Mouse (Mus musculus) adrenal gland, postnatal 25 days (tissue): ENCODE measurements around the gene Zfp711. TPM values are rescaled to one million over a fixed set of nuclear protein-coding genes. Genes with fewer than 3 reads are reported as not detected.

Experiments used
- DNase-seq: peaks from one replicate; pipeline ENCODE4 v3.0.0; 2021; ENCODE audit warnings: mixed read lengths
- long read RNA-seq: library from polyadenylated mRNA; stranded (forward); transcript quantifications from one replicate; pipeline ENCODE4 v2.0.0, GENCODE M21; 2021
- total RNA-seq: library from RNA; stranded (reverse); gene quantifications from 2 replicates; pipeline ENCODE4 v1.2.3, GENCODE M21; 2021

Zfp711 gene
- 0.49 TPM in 1 of 2 replicates, not detected in the other for total RNA-seq
- long read RNA-seq, result 0 reads

DNA sequence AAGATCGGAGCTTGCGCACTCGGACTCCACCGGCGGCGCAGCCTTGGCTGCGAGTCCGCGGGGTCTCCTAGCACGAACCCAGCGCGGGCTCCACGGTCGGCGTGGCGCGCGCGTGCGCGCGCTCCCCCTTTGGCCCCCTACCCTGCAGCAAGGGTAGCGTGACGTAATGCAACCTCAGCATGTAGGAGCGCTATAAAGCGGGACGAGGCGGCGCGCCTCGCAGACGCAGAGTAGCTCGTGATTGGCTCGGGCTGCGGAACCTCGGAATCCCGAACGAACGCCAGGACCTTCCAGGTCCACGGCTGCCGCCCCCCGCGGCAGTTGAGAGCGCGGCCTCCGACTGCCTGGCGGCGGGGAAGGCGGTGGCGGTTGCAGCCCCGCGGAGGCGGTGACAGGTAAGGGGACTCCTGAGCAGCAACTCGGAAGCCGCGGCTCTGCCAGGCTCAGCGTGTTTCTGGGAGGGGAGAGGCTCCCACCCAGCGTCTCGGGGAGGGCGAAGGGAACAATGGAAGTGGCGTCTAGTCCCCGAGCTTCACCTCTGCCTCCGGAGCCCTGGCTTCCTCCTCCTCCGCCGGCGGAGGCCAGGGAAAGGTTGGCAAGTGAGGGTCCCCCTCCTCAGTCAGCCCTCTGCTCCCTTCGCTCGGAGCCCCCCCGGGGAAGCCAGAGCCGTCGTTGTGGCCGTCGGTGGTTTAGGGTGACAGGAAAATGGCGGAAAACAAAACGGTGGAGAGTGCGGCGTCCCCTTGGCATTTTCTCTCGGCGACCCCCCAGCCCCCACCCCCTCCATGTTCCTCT lies at the start of gene Zfp711:
TSS of gene Zfp711 (plus strand) at position 16 of the 795 bp plus-strand sequence.
- peak; percentile 20 for DNase-seq

- peak; percentile 5 for DNase-seq
These were observed 32.6 kb upstream of the Zfp711 start for GRCm38 (mm10) chrX:112567716-112568115.

DNA sequence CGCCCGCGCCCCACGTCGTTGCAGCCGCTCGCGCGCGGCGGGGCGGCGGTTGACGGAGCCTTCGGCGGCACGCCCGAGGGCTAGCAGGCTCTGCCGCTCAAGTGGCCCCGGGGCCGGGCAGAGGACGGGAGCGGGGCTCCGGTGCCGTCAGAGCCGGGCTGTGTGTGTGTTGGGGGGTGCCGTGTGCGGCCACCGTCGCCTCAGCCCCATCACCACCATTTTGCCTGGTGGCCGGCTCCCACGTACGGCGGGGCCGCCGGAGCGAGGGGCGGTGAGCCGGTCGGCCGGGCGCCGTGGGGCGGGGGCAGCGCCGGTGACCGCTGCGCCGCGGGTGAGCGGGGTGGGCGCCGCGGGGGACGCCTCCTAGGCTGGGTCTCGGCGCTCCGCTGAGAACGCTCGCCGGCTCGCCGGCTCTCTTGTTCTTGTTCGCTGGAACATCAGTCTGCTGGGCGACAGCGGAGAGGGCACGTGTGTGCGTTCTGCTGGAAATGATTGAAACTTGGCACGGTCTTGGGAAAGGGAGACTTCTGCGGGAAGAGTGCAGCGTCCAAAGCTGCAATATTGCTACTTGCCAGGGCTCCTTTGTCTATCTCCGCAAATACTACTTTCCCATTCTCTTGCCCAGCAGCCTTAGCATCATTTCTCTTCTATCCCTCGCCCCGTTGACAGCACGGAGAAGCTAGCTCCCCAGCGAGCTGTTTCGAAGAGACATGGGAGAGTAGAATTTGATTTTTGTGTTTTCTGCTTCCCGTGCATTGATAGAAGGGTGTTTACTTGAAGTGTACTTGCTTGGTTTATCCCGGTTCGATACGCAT lies 1.2 kb downstream of the Zfp711 start:
- DNase-seq, result peak; percentile 3

GRCm38 (mm10) chrX:112675525-112675924 lies 75.2 kb downstream of the Zfp711 start:
- no peak for DNase-seq

DNA sequence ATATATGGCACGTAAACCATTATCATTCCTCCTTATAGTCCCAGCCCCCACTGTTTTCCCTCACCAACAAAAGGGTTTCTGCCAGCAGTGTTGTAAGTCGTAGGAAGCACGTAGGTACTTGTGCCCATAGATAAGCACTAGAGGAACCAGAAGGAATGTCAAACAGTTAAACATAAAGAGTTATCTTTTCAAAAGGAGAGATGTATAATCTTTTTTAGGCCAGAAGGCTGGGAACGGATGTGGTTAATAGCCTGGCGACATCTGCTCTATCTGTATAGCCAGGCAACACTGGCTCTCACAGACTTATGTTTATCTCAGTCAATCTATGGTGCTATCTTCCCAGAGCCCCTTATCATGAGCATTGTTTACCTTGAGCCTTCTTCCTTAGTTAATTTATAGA lies 80.3 kb downstream of the Zfp711 start:
- no peak for DNase-seq

Other genes with a start within 250 kb of the Zfp711 start
- gene Satl1, start 193.7 kb upstream of the Zfp711 start, total RNA-seq, result not detected in 2 replicates
- not detected in 2 replicates for gene 2010106E10Rik, start 105.3 kb upstream of the Zfp711 start, total RNA-seq
- not detected in 2 replicates for gene Pof1b, start 98.1 kb downstream of the Zfp711 start, total RNA-seq